Mouse (Mus musculus): ENCODE measurements at regions not wholly inside any gene's neighbourhood (a gene's known extent, or its start where the extent isn't known, plus 50 kb on each side); places are given as distances from the start of the nearest gene placed in this dataset.

DNA sequence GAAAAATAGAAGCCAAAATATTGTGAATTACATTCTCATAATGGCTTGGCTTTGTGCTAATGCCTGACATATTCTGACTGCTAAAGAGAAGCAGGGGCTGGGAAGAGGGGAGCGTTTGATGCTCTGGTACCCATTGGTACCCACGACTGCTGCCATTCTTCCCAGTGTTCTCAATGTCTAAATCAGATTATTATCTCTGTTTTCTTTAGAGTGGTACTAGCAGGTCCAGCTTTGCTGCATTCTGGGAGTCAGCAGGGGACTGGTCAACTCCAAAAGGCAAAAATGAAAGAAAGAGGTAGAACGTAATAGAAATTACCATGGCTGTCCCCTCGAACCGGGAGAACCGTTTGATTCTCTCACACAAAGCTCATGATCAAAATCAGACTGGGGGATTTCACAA is 62.6 kb upstream of the Otx2 start:
- Histone ChIP-seq H3K36me3 (no peaks in the 10 kb centered on the region), H3K27ac (no peak overlapping the region), H3K9ac (no peak overlapping the region), H3K4me2 (no peak overlapping the region), H3K4me1 (replicated peaks) (no peaks in the 10 kb centered on the region), H3K4me3 (no peak overlapping the region), H3K27me3 (no peaks in the 10 kb centered on the region), H3K9me3 (replicated peaks) (no peaks in the 10 kb centered on the region)
- no peak for ATAC-seq (replicated peaks; ENCODE audit: insufficient number of reproducible peaks, insufficient read depth, low FRiP score, low read depth)
- WGBS = 81% methylated on average over 6 of the region's 6 CpGs

DNA sequence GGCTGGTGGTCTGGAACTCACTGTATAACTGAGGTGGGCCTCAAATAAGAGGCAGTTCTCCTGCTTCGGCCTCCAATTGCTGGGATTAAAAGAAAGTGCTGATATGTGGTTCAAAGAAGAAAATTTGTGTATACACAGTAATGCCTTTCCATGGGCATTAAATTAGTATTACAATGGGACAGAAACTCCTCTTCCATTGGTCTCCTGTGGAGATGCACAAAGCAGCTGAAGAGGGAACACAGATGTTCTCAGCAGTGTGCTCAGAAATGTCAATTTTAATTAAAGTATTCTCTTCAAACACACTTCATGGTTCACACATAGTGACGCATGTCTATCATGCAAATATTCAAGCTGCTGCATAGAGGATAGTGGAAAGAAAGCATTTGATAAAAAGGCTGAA is 56.4 kb upstream of the Otx2 start:
- Histone ChIP-seq H3K4me1 (replicated peaks) (no peaks in the 10 kb centered on the region), H3K27me3 (no peaks in the 10 kb centered on the region), H3K27ac (no peak overlapping the region), H3K9ac (no peak overlapping the region), H3K9me3 (replicated peaks) (no peaks in the 10 kb centered on the region), H3K36me3 (no peaks in the 10 kb centered on the region), H3K4me3 (no peak overlapping the region), H3K4me2 (no peak overlapping the region)
- no peak for ATAC-seq (replicated peaks; ENCODE audit: insufficient number of reproducible peaks, insufficient read depth, low FRiP score, low read depth)
- WGBS = 95% methylated on average over 2 of the region's 2 CpGs
